Mouse (Mus musculus) midbrain, embryonic 12.5 days (tissue): ENCODE measurements around the gene Gcnt7. TPM values are rescaled to one million over a fixed set of nuclear protein-coding genes. Genes with fewer than 3 reads are reported as not detected.

Experiments
- ATAC-seq: fragments of 200-750 bp; cut with Nextera tagmentation; 2 replicates; pipeline ENCODE4 v1.8.0; 2017; ENCODE audit warnings: low read depth, moderate TSS enrichment, moderate library complexity; ENCODE audit not compliant: low FRiP score
- H3K27ac ChIP-seq: fragments of 300-500 bp; sonication (generic); replicated peaks from 2 replicates; pipeline ENCODE4 v1.5.1; 2016; ENCODE audit warnings: mild to moderate bottlenecking
- H3K27me3 ChIP-seq: fragments of 300-500 bp; sonication (generic); 2 replicates; pipeline ENCODE4 v1.6.1; 2016; ENCODE audit warnings: mild to moderate bottlenecking
- H3K36me3 ChIP-seq: fragments of 300-500 bp; sonication (generic); 2 replicates; pipeline ENCODE4 v1.6.1; 2016
- H3K4me1 ChIP-seq: fragments of 300-500 bp; sonication (generic); 2 replicates; pipeline ENCODE4 v1.6.1; 2016
- H3K4me2 ChIP-seq: fragments of 300-500 bp; sonication (generic); replicated peaks from 2 replicates; pipeline ENCODE4 v1.6.1; 2016; ENCODE audit warnings: mild to moderate bottlenecking, moderate library complexity
- H3K4me3 ChIP-seq: fragments of 300-500 bp; sonication (generic); 2 replicates; pipeline ENCODE4 v1.5.1; 2016; ENCODE audit warnings: mild to moderate bottlenecking
- H3K9ac ChIP-seq: fragments of 300-500 bp; sonication (generic); replicated peaks from 2 replicates; pipeline ENCODE4 v1.6.1; 2016; ENCODE audit warnings: mild to moderate bottlenecking, moderate library complexity
- H3K9me3 ChIP-seq: fragments of 300-500 bp; sonication (generic); 2 replicates; pipeline ENCODE4 v1.6.1; 2016; ENCODE audit warnings: mild to moderate bottlenecking
- WGBS: fragments of 180-500 bp; shearing (Covaris S2); methylation state at CpG from one replicate; pipeline ENCODE4 v1.1.7; 2016; 5-methylcytosine and 5-hydroxymethylcytosine counted together
- polyA plus RNA-seq: library from polyadenylated mRNA; unstranded; fragments of >200 nt; fragmentation: Nextera tagmentation; extraction: Ambion mirVana; gene quantifications from 2 replicates; pipeline ENCODE4 v1.2.1, GENCODE M21; 2016

Gene Gcnt7
- polyA plus RNA-seq, 1 experiment from 2014 or later = 2.6 TPM

GRCm38 (mm10) chr2:172416876-172417275 lies 41.5 kb downstream of the Gcnt7 start:
- no peaks in the 10 kb centered on the region for H3K9me3 ChIP-seq
- 84% methylated on average over 5 of the region's 5 CpGs for WGBS
- H3K27me3 ChIP-seq = no peaks in the 10 kb centered on the region
- peaks cover 4% of the 10 kb centered on the region; the same call in 1 of the 2 replicates for H3K4me1 ChIP-seq
- H3K36me3 ChIP-seq = no peaks in the 10 kb centered on the region
- H3K9ac ChIP-seq = no peak overlapping the region
- H3K4me3 ChIP-seq = no peak overlapping the region
- no peak overlapping the region for H3K27ac ChIP-seq
- ATAC-seq = no peak
- no peak overlapping the region for H3K4me2 ChIP-seq

- no peaks in the 10 kb centered on the region for H3K36me3 ChIP-seq
- no peaks in the 10 kb centered on the region for H3K9me3 ChIP-seq
- no peak overlapping the region for H3K27ac ChIP-seq
- 51% methylated on average over 12 of the region's 12 CpGs for WGBS
- no peak overlapping the region for H3K4me2 ChIP-seq
- no peak overlapping the region for H3K4me3 ChIP-seq
- no peaks in the 10 kb centered on the region for H3K27me3 ChIP-seq
- no peak overlapping the region for H3K9ac ChIP-seq
- no peak for ATAC-seq
- H3K4me1 ChIP-seq = peaks cover 4% of the 10 kb centered on the region; the same call in 1 of the 2 replicates
Measured at GRCm38 (mm10) chr2:172416218-172416617, 42.2 kb downstream of the Gcnt7 start.

- Histone ChIP-seq H3K27me3 (no peaks in the 10 kb centered on the region), H3K9ac (no peak overlapping the region), H3K4me3 (no peak overlapping the region), H3K9me3 (no peaks in the 10 kb centered on the region), H3K36me3 (no peaks in the 10 kb centered on the region), H3K27ac (no peak overlapping the region), H3K4me1 (peaks cover 4% of the 10 kb centered on the region; the same call in 1 of the 2 replicates), H3K4me2 (no peak overlapping the region)
- no peak for ATAC-seq
- WGBS = 63% methylated on average over 5 of the region's 5 CpGs
Measured at GRCm38 (mm10) chr2:172413894-172414293, 44.5 kb downstream of the Gcnt7 start.

- Histone ChIP-seq H3K4me3 (no peak overlapping the region), H3K9me3 (no peaks in the 10 kb centered on the region), H3K4me2 (no peak overlapping the region), H3K9ac (no peak overlapping the region), H3K27me3 (no peaks in the 10 kb centered on the region), H3K27ac (no peak overlapping the region), H3K36me3 (no peaks in the 10 kb centered on the region), H3K4me1 (peaks cover 4% of the 10 kb centered on the region; the same call in 1 of the 2 replicates)
- ATAC-seq = no peak
- 23% methylated on average over 4 of the region's 4 CpGs for WGBS
Measured at GRCm38 (mm10) chr2:172413273-172413672, 45.1 kb downstream of the Gcnt7 start.

GRCm38 (mm10) chr2:172412454-172412853 lies 45.9 kb downstream of the Gcnt7 start:
- 10% methylated on average over 9 of the region's 9 CpGs for WGBS
- H3K36me3 ChIP-seq = no peaks in the 10 kb centered on the region
- no peak overlapping the region for H3K4me3 ChIP-seq
- no peak for ATAC-seq
- H3K4me1 ChIP-seq = peaks cover 4% of the 10 kb centered on the region; the same call in 1 of the 2 replicates
- H3K9ac ChIP-seq = no peak overlapping the region
- no peaks in the 10 kb centered on the region for H3K9me3 ChIP-seq
- H3K4me2 ChIP-seq = no peak overlapping the region; the same call in 1 of the 2 replicates
- H3K27me3 ChIP-seq = no peaks in the 10 kb centered on the region
- no peak overlapping the region for H3K27ac ChIP-seq

- 82% methylated on average over 11 of the region's 11 CpGs for WGBS
- H3K4me2 ChIP-seq = no peak overlapping the region
- peaks cover 4% of the 10 kb centered on the region; the same call in 1 of the 2 replicates for H3K4me1 ChIP-seq
- H3K4me3 ChIP-seq = no peak overlapping the region
- no peaks in the 10 kb centered on the region for H3K9me3 ChIP-seq
- no peak for ATAC-seq
- H3K9ac ChIP-seq = no peak overlapping the region
- no peak overlapping the region for H3K27ac ChIP-seq
- H3K27me3 ChIP-seq = no peaks in the 10 kb centered on the region
- no peaks in the 10 kb centered on the region for H3K36me3 ChIP-seq
Measured at GRCm38 (mm10) chr2:172411091-172411490, 47.3 kb downstream of the Gcnt7 start.

- Histone ChIP-seq H3K27ac (no peak overlapping the region), H3K36me3 (no peaks in the 10 kb centered on the region), H3K9me3 (no peaks in the 10 kb centered on the region), H3K4me3 (no peak overlapping the region), H3K4me2 (no peak overlapping the region), H3K9ac (no peak overlapping the region), H3K27me3 (no peaks in the 10 kb centered on the region), H3K4me1 (peaks cover 4% of the 10 kb centered on the region; the same call in 1 of the 2 replicates)
- WGBS = 86% methylated on average over 2 of the region's 2 CpGs
- no peak for ATAC-seq
Measured at GRCm38 (mm10) chr2:172410686-172411085, 47.7 kb downstream of the Gcnt7 start.

- Histone ChIP-seq H3K36me3 (no peaks in the 10 kb centered on the region), H3K4me1 (peaks cover 2% of the 10 kb centered on the region; the same call in 1 of the 2 replicates), H3K27me3 (no peaks in the 10 kb centered on the region), H3K27ac (no peak overlapping the region), H3K4me2 (no peak overlapping the region), H3K9ac (no peak overlapping the region), H3K9me3 (no peaks in the 10 kb centered on the region), H3K4me3 (no peak overlapping the region)
- 72% methylated on average over 2 of the region's 2 CpGs for WGBS
- no peak for ATAC-seq
Measured at GRCm38 (mm10) chr2:172407499-172407898, 50.9 kb downstream of the Gcnt7 start.

- no peak overlapping the region for H3K4me2 ChIP-seq
- H3K27me3 ChIP-seq = no peaks in the 10 kb centered on the region
- no peak overlapping the region for H3K4me3 ChIP-seq
- 78% methylated on average over 4 of the region's 4 CpGs for WGBS
- no peak overlapping the region for H3K27ac ChIP-seq
- H3K4me1 ChIP-seq = no peaks in the 10 kb centered on the region
- no peak overlapping the region for H3K9ac ChIP-seq
- H3K36me3 ChIP-seq = no peaks in the 10 kb centered on the region
- ATAC-seq = no peak
- H3K9me3 ChIP-seq = no peaks in the 10 kb centered on the region
Measured at GRCm38 (mm10) chr2:172406173-172406572, 52.2 kb downstream of the Gcnt7 start.

GRCm38 (mm10) chr2:172405011-172405410 lies 53.4 kb downstream of the Gcnt7 start:
- no peak overlapping the region for H3K9ac ChIP-seq
- no peaks in the 10 kb centered on the region for H3K4me1 ChIP-seq
- no peaks in the 10 kb centered on the region for H3K36me3 ChIP-seq
- ATAC-seq = no peak
- H3K9me3 ChIP-seq = no peaks in the 10 kb centered on the region
- no peak overlapping the region for H3K4me2 ChIP-seq
- H3K4me3 ChIP-seq = no peak overlapping the region
- 74% methylated on average over 3 of the region's 3 CpGs for WGBS
- H3K27me3 ChIP-seq = no peaks in the 10 kb centered on the region
- no peak overlapping the region for H3K27ac ChIP-seq

- WGBS = 64% methylated on average over 7 of the region's 7 CpGs
- ATAC-seq = no peak
- no peaks in the 10 kb centered on the region for H3K4me1 ChIP-seq
- no peak overlapping the region for H3K27ac ChIP-seq
- H3K4me3 ChIP-seq = no peak overlapping the region
- no peaks in the 10 kb centered on the region for H3K27me3 ChIP-seq
- no peak overlapping the region for H3K9ac ChIP-seq
- H3K4me2 ChIP-seq = no peak overlapping the region
- H3K9me3 ChIP-seq = no peaks in the 10 kb centered on the region
- no peaks in the 10 kb centered on the region for H3K36me3 ChIP-seq
Measured at GRCm38 (mm10) chr2:172404239-172404638, 54.2 kb downstream of the Gcnt7 start.

GRCm38 (mm10) chr2:172401116-172401825 lies 57.1 kb downstream of the Gcnt7 start:
- no peak overlapping the region for H3K4me3 ChIP-seq
- no peaks in the 10 kb centered on the region for H3K4me1 ChIP-seq
- 79% methylated on average over 13 of the region's 13 CpGs for WGBS
- no peak for ATAC-seq
- no peak overlapping the region for H3K4me2 ChIP-seq
- H3K27ac ChIP-seq = no peak overlapping the region
- H3K9me3 ChIP-seq = no peaks in the 10 kb centered on the region
- H3K36me3 ChIP-seq = no peaks in the 10 kb centered on the region
- H3K9ac ChIP-seq = no peak overlapping the region
- no peaks in the 10 kb centered on the region for H3K27me3 ChIP-seq
